Mouse (Mus musculus): ENCODE measurements around the gene Fndc3c1. TPM values are rescaled to one million over a fixed set of nuclear protein-coding genes. Genes with fewer than 3 reads are reported as not detected.

Fndc3c1 gene
- total RNA-seq (2023) = not detected

DNA sequence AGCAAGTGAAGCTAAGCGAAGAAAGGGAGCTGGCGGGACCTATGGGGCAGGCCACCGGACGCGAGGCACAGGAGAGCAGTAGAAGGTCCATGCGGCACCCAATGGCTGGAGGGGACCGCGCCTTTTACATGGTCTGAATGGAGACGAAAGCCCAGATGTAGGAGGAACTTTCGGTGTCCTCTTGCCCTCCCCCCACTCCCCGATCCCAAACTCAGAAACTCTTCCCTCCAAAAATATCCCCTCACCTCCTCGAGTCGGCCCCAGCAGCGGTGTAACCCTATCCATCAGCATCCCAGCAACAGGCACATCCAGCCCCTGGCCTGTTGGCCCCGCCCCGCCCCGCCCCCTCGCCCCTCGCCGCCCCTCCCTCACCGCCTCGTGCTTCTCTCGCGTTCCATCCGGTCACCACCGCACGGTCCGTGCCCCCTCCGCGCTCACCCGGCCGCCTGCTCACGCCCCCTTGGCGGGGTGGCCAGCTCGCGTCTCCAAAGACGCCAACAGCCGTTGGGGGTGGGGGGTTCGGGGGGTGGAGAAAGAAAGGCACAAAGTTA is at the start of gene Fndc3c1:
TSS of gene Fndc3c1 (minus strand) at position 301 of the 551 bp plus-strand sequence.

Other genes starting within 250 kb of the Fndc3c1 start
- not detected for gene Fnd3c2, start 230.0 kb downstream of the Fndc3c1 start, total RNA-seq (2023)
- not detected for gene Gm5127, start 97.8 kb upstream of the Fndc3c1 start, total RNA-seq (2023)
- not detected for gene Cysltr1, start 118.3 kb upstream of the Fndc3c1 start, total RNA-seq (2023)